8 mouse cellular contexts compared by ENCODE assay signal in the genomic region with DNA sequence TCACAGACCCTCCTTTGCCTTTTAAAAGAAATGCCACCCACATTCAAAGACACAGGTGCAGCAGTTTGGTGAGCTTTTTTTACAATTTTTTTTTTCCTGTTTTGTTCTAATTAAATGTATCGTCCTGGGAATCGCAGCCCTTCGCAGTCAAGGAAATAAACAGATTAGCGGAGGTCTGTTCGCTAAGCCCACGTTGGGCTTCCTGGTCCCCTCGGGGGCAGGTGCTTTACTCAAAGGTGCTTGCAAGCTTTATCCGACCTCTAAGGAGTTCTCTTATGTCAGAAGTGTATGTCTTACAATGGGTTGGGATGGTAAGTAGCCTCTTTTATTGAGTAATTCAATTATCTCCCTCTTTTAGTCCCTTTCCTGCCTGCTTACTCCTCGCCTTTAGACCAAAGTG. TPM values are rescaled to one million over a fixed set of nuclear protein-coding genes. Genes with fewer than 3 reads are reported as not detected.
DNase-seq lines count a peak whose midpoint lies in the region; ATAC-seq and TF ChIP-seq lines count a peak whose summit lies in the region.

No protein-coding gene starts in this region.

- no peaks in the 10 kb centered on the region for H3K27me3 ChIP-seq in heart, embryonic 15.5 days
- H3K27me3 ChIP-seq in ES-Bruce4 (ENCODE audit: control insufficient read depth, insufficient read depth, low read length, poor library complexity, severe bottlenecking) = no peaks in the 10 kb centered on the region
- no peaks in the 10 kb centered on the region for H3K27me3 ChIP-seq in forebrain, embryonic 12.5 days
- no peaks in the 10 kb centered on the region for H3K27me3 ChIP-seq in liver, embryonic 12.5 days (replicated peaks)

- H3K4me2 ChIP-seq in heart, embryonic 15.5 days = peak overlapping the region; percentile 74
- H3K4me2 ChIP-seq in forebrain, embryonic 12.5 days = peak overlapping the region; percentile 80
- peak overlapping the region; percentile 89 for H3K4me2 ChIP-seq in liver, embryonic 12.5 days

- peak overlapping the region; percentile 100 for H3K9ac ChIP-seq in heart, embryonic 15.5 days
- H3K9ac ChIP-seq in ES-Bruce4 (ENCODE audit: low read depth, poor library complexity, severe bottlenecking) = peak overlapping the region; percentile 97
- H3K9ac ChIP-seq in forebrain, embryonic 12.5 days = peak overlapping the region; percentile 100
- H3K9ac ChIP-seq in liver, embryonic 12.5 days = peak overlapping the region; percentile 100

- TF ChIP-seq POLR2A in ES-Bruce4 (IDR thresholded peaks at IDR 0.05; ENCODE audit: insufficient read depth, low read length) = no peak

- H3K4me3 ChIP-seq in heart, embryonic 15.5 days = peak overlapping the region; percentile 94
- peak overlapping the region; percentile 77 for H3K4me3 ChIP-seq in ES-Bruce4 (ENCODE audit: low read depth, low read length)
- peak overlapping the region; percentile 89 for H3K4me3 ChIP-seq in forebrain, embryonic 12.5 days (replicated peaks)
- peak overlapping the region; percentile 90 for H3K4me3 ChIP-seq in liver, embryonic 12.5 days

- TF ChIP-seq EP300 in ES-Bruce4 (IDR thresholded peaks at IDR 0.05; ENCODE audit: insufficient read depth, low read depth, low read length) = no peak

- peak overlapping the region; percentile 100 for H3K27ac ChIP-seq in heart, embryonic 15.5 days
- peak overlapping the region; percentile 82 for H3K27ac ChIP-seq in ES-Bruce4 (ENCODE audit: insufficient read depth, low read length)
- peak overlapping the region; percentile 100 for H3K27ac ChIP-seq in forebrain, embryonic 12.5 days
- peak overlapping the region; percentile 100 for H3K27ac ChIP-seq in liver, embryonic 12.5 days

- 2% methylated on average over 9 of the region's 9 CpGs for WGBS in heart, embryonic 15.5 days
- under 1% methylated on average over 9 of the region's 9 CpGs for WGBS in forebrain, embryonic 12.5 days
- WGBS in liver, embryonic 12.5 days (ENCODE audit: insufficient replicate concordance) = 1% methylated on average over 9 of the region's 9 CpGs

- TF ChIP-seq CTCF in ES-Bruce4 (IDR thresholded peaks at IDR 0.05; ENCODE audit: low read depth, low read length) = no peak

- peaks cover 45% of the 10 kb centered on the region for H3K4me1 ChIP-seq in heart, embryonic 15.5 days (replicated peaks)
- H3K4me1 ChIP-seq in ES-Bruce4 (ENCODE audit: control insufficient read depth, insufficient read depth, low read length) = peaks cover 1% of the 10 kb centered on the region
- peaks cover 42% of the 10 kb centered on the region for H3K4me1 ChIP-seq in forebrain, embryonic 12.5 days
- H3K4me1 ChIP-seq in liver, embryonic 12.5 days = peaks cover 59% of the 10 kb centered on the region

- H3K9me3 ChIP-seq in heart, embryonic 15.5 days (replicated peaks) = no peaks in the 10 kb centered on the region
- no peaks in the 10 kb centered on the region for H3K9me3 ChIP-seq in ES-Bruce4 (replicated peaks; ENCODE audit: control insufficient read depth, insufficient read depth, low read length, poor library complexity, severe bottlenecking)
- no peaks in the 10 kb centered on the region for H3K9me3 ChIP-seq in forebrain, embryonic 12.5 days
- H3K9me3 ChIP-seq in liver, embryonic 12.5 days (replicated peaks) = no peaks in the 10 kb centered on the region

- no peaks in the 10 kb centered on the region for H3K36me3 ChIP-seq in heart, embryonic 15.5 days
- peaks cover 4% of the 10 kb centered on the region; the same call in 1 of the 2 replicates for H3K36me3 ChIP-seq in ES-Bruce4 (ENCODE audit: control insufficient read depth, insufficient read depth, low read length, poor library complexity, severe bottlenecking)
- H3K36me3 ChIP-seq in forebrain, embryonic 12.5 days (replicated peaks) = peaks cover 10% of the 10 kb centered on the region
- peaks cover 20% of the 10 kb centered on the region; the same call in 1 of the 2 replicates for H3K36me3 ChIP-seq in liver, embryonic 12.5 days

- no peak for ATAC-seq in heart, embryonic 15.5 days (replicated peaks; ENCODE audit: insufficient number of reproducible peaks, insufficient read depth, low FRiP score, low read depth)
- ATAC-seq in forebrain, embryonic 12.5 days (ENCODE audit: low FRiP score) = no peak
- no peak for ATAC-seq in liver, embryonic 12.5 days

- DNase-seq in heart, adult 18-20 months = no peak
- DNase-seq in thymus, postnatal 0 days (ENCODE audit: low spot score) = peak; percentile 30
- no peak for DNase-seq in right cerebral cortex, postnatal 36 days (ENCODE audit: low spot score in 2 of 2)
- DNase-seq in layer of hippocampus, postnatal 14 days (ENCODE audit: low spot score in 2 of 2) = no peak

RNA-seq across cellular contexts. Expression of a gene that starts 1.7 kb away (rescaled TPM):
- 7.9 and 13.2 TPM in 2 replicates for polyA plus RNA-seq in heart, embryonic 15.5 days (2015; fragmentation: Nextera tagmentation; extraction: Ambion mirVana)
- total RNA-seq in heart, adult 18-20 months (2021) = 10 to 100 TPM; 25.4 to 34.5 TPM
- 48.3 and 51.2 TPM in 2 replicates for polyA plus RNA-seq in ES-Bruce4 (2011; ENCODE audit: insufficient read depth, insufficient read length, low read depth, missing spikeins)
- 25.5 and 27.0 TPM in 2 replicates for polyA plus RNA-seq in forebrain, embryonic 12.5 days (2016; fragmentation: Nextera tagmentation; extraction: Ambion mirVana)
- 14.5 and 17.6 TPM in 2 replicates for polyA plus RNA-seq in liver, embryonic 12.5 days (2016; fragmentation: Nextera tagmentation; extraction: Ambion mirVana)
- polyA plus RNA-seq in thymus, postnatal 0 days (2015; fragmentation: Nextera tagmentation; extraction: Ambion mirVana) = 12.2 and 15.9 TPM in 2 replicates
- 10 to 100 TPM; 49.0 to 54.2 TPM for total RNA-seq in layer of hippocampus, postnatal 14 days (2021)

RNA-seq across cellular contexts. Expression of a gene that starts 14.8 kb away (rescaled TPM):
- 187 and 209 TPM in 2 replicates for polyA plus RNA-seq in heart, embryonic 15.5 days (2015; fragmentation: Nextera tagmentation; extraction: Ambion mirVana)
- total RNA-seq in heart, adult 18-20 months (2021) = 10 to 100 TPM; 37.3 to 40.6 TPM
- polyA plus RNA-seq in ES-Bruce4 (2011; ENCODE audit: insufficient read depth, insufficient read length, low read depth, missing spikeins) = 256 and 263 TPM in 2 replicates
- polyA plus RNA-seq in forebrain, embryonic 12.5 days (2016; fragmentation: Nextera tagmentation; extraction: Ambion mirVana) = 403 and 415 TPM in 2 replicates
- polyA plus RNA-seq in liver, embryonic 12.5 days (2016; fragmentation: Nextera tagmentation; extraction: Ambion mirVana) = 182 and 187 TPM in 2 replicates
- 246 and 259 TPM in 2 replicates for polyA plus RNA-seq in thymus, postnatal 0 days (2015; fragmentation: Nextera tagmentation; extraction: Ambion mirVana)
- total RNA-seq in layer of hippocampus, postnatal 14 days (2021) = 100 to 1,000 TPM in 1 of 2 experiments, 10 to 100 TPM in 1; 95.9 to 105 TPM

RNA-seq across cellular contexts. Expression of a gene that starts 50.1 kb away (rescaled TPM):
- polyA plus RNA-seq in heart, embryonic 15.5 days (2015; fragmentation: Nextera tagmentation; extraction: Ambion mirVana) = 76.1 and 76.3 TPM in 2 replicates
- total RNA-seq in heart, adult 18-20 months (2021) = 100 to 1,000 TPM in 1 of 2 experiments, 10 to 100 TPM in 1; 87.4 to 101 TPM
- polyA plus RNA-seq in ES-Bruce4 (2011; ENCODE audit: insufficient read depth, insufficient read length, low read depth, missing spikeins) = 24.3 and 25.4 TPM in 2 replicates
- 42.4 and 53.1 TPM in 2 replicates for polyA plus RNA-seq in forebrain, embryonic 12.5 days (2016; fragmentation: Nextera tagmentation; extraction: Ambion mirVana)
- polyA plus RNA-seq in liver, embryonic 12.5 days (2016; fragmentation: Nextera tagmentation; extraction: Ambion mirVana) = 43.9 and 48.0 TPM in 2 replicates
- 148 and 149 TPM in 2 replicates for polyA plus RNA-seq in thymus, postnatal 0 days (2015; fragmentation: Nextera tagmentation; extraction: Ambion mirVana)
- total RNA-seq in layer of hippocampus, postnatal 14 days (2021) = 10 to 100 TPM; 90.2 to 90.8 TPM
